Mouse (Mus musculus) G1E (cell line): Measurements from ENCODE around the gene Aprt.

Experiments
- CTCF ChIP-seq: IDR thresholded peaks from 2 replicates; pipeline ENCODE4 v1.5.1; 2012; ENCODE audit warnings: low read depth, low read length, inconsistent platforms, mixed read lengths
- GATA1 ChIP-seq: IDR thresholded peaks from 2 replicates; pipeline ENCODE4 v1.6.1; 2012; ENCODE audit warnings: borderline replicate concordance, low read length, inconsistent platforms, mixed read lengths
- TAL1 ChIP-seq: conservative IDR thresholded peaks from 2 replicates; pipeline ENCODE4 v1.6.1; 2012; ENCODE audit warnings: low read depth, low read length, inconsistent platforms, mixed read lengths

DNA sequence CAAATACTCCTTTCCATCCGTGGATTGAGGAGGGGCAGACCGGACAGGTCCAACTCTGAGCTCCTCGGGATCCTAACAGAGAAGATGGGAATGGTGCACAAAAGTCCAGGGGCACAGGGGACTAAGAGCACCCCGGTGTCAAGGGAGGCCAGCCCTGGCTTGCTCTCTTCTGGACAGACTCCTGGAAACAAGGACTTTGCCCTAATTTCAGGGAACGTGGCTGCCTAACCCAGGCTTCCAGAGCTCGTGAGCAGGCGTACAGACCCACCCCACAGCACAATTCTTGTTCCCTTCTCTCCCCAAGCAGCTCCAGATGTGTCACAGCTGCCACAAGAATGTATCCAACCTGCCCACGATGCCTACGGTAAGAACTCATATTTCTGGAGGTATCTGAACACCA, 49.1 kb upstream of the Aprt start:
- TF ChIP-seq TAL1 = no peak
- no peak for TF ChIP-seq GATA1
- no peak for TF ChIP-seq CTCF
